Mouse (Mus musculus) brain, embryonic 14.5 days (tissue): Measurements from ENCODE around the gene Gm8439. TPM values are rescaled to one million over a fixed set of nuclear protein-coding genes. Genes with fewer than 3 reads are reported as not detected.
A peak's percentile ranks its signal among the peaks of the same experiment; 100 is the strongest.

Experiments used
- DNase-seq: peaks from one replicate; pipeline ENCODE4 v3.0.0-alpha.2; 2011; ENCODE audit warnings: low read depth
- CTCF ChIP-seq: fragments of 200-500 bp; IDR thresholded peaks from 2 replicates; pipeline ENCODE4 v1.5.1; 2012; ENCODE audit warnings: inconsistent platforms, mild to moderate bottlenecking, moderate library complexity, borderline replicate concordance; ENCODE audit not compliant: insufficient read depth, insufficient read length; ENCODE audit errors: extremely low read depth
- POLR2A ChIP-seq: fragments of 200-500 bp; IDR thresholded peaks from 2 replicates; pipeline ENCODE4 v1.6.1; 2012; ENCODE audit warnings: mild to moderate bottlenecking, inconsistent platforms, borderline replicate concordance; ENCODE audit not compliant: poor library complexity, insufficient read depth, insufficient read length, severe bottlenecking; ENCODE audit errors: extremely low read depth
- polyA plus RNA-seq: library from polyadenylated mRNA; depleted of rRNA; stranded (reverse); fragments of >200 nt; gene quantifications from 2 replicates; pipeline ENCODE4 v1.2.3, GENCODE M21; 2012; rRNA removed

The Gm8439 gene
- not detected in 2 replicates for polyA plus RNA-seq

GRCm38 (mm10) chr4:120588445-120588844 lies at the start of gene Gm8439:
Gm8439 (plus strand) TSS chr4:120588745.
- TF ChIP-seq POLR2A (no peak), CTCF (no peak)
- no peak for DNase-seq

DNA sequence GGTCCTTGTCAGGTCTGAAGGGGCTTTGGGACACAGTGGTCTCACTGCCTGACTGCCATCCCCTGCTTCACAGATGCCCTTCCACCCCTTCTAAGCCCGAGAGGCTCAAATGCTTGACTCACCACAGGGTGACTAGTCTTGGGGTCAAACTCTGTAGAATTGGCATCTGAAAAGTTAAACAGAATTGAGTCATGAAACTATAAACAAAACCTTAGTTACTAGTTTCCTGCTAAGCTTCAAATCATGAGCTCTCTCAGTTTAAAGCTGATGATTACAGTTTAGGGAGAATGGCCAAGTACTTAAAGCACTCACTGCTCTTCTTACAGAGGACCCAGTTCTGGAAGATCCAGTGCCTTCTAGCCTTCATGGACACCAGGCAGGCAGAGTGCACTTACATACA lies 43.6 kb upstream of the Gm8439 start:
- DNase-seq = no peak
- TF ChIP-seq POLR2A = no peak
- no peak for TF ChIP-seq CTCF

DNA sequence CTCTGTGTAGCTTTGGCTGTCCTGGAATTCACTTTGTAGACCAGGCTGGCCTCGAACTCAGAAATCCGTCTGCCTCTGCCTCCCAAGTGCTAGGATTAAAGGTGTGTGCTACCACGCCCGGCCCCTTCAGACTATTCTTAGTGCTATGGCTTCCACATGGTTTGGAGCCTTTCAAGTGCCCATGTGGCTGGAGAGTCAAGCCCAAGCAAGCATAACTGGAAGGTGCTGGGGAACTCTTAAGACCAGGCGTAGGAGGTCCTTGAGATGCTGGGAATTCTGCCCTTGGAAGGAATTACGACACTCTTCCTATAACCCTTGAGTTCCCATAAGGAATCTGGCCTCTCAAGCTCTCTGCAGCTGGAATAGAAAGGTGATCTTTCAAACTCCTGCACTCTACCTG lies 32.0 kb upstream of the Gm8439 start:
- TF ChIP-seq POLR2A (no peak), CTCF (no peak)
- no peak for DNase-seq

GRCm38 (mm10) chr4:120565726-120566125 lies 22.8 kb upstream of the Gm8439 start:
- DNase-seq = no peak
- TF ChIP-seq POLR2A (no peak), CTCF (no peak)

DNA sequence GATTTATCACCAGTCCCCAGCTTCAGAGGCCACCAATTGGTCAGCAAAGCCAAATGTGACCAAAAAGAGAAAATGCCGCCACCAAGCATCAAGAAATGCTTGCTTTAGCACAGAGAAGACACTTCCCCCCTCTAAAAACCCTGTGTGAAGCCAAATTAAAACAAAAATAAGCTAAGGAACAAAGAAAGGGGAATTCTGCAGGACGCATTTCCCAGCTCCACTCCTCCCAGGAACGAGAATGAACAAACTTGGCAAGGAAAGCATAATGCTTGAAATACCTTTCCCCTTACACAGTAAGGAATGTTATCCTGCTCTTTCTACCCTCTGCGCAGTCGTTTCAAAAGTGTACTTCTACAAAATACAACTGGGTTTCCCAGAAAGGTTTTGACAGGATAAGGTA lies 20.5 kb upstream of the Gm8439 start:
- TF ChIP-seq CTCF (no peak), POLR2A (no peak)
- peak; percentile 53 for DNase-seq

DNA sequence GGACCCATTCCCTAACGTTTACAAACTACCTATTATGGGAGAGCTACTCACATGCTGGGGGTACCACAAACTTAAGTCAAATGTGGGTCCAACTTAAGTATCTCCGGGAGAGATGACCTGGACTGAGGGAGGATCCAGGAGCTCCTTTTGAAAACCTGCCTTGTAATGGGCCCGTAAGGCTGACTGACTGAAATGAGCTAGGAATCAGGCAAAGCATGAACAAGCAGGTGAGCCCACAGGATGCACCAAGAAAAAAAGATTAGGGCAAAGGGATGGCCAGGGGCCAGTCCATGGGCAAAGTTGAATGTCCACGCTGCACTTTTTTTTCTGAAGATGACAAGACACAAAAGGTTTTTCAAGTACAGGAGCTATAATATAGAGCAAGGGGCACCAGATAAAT lies 19.5 kb upstream of the Gm8439 start:
- TF ChIP-seq CTCF = no peak
- no peak for TF ChIP-seq POLR2A
- DNase-seq = peak; percentile 22

- no peak for TF ChIP-seq CTCF
- peak; percentile 89 for TF ChIP-seq POLR2A
- DNase-seq = peak; percentile 98
Observed at GRCm38 (mm10) chr4:120569486-120570437, 18.8 kb upstream of the Gm8439 start, which contains the start of gene Ctps. Ctps (minus strand) TSS chr4:120570276.

- TF ChIP-seq POLR2A (no peak), CTCF (no peak)
- DNase-seq = no peak
Observed at GRCm38 (mm10) chr4:120570438-120571069, 18.0 kb upstream of the Gm8439 start.

GRCm38 (mm10) chr4:120571070-120571464 lies 17.5 kb upstream of the Gm8439 start:
- peak; percentile 1 for DNase-seq
- no peak for TF ChIP-seq CTCF
- TF ChIP-seq POLR2A = no peak

GRCm38 (mm10) chr4:120571691-120572090 lies 16.9 kb upstream of the Gm8439 start:
- no peak for DNase-seq
- TF ChIP-seq CTCF (no peak), POLR2A (no peak)

GRCm38 (mm10) chr4:120580894-120581293 lies 7.7 kb upstream of the Gm8439 start:
- TF ChIP-seq POLR2A = no peak
- no peak for TF ChIP-seq CTCF
- no peak for DNase-seq
